Mouse (Mus musculus) adrenal gland, adult 18-20 months (tissue): ENCODE results near the gene Fth1. TPM values are rescaled to one million over a fixed set of nuclear protein-coding genes. Genes with fewer than 3 reads are reported as not detected.
"Not testable (repeated sequence)": the region's sequence is repeated elsewhere in the genome, so short reads cannot be mapped to it uniquely, and the experiment has no call there.

ENCODE experiments used
- DNase-seq, 2 experiments: peaks; one replicate each; pipeline ENCODE4 v3.0.0; 2021 to 2022; ENCODE audit warnings: low spot score in 2 of 2
- long read RNA-seq, 2 experiments: library from polyadenylated mRNA; stranded (forward); transcript quantifications; one replicate each; pipeline ENCODE4 v2.0.0; 2021
- total RNA-seq, 2 experiments: library from RNA; stranded (reverse); gene quantifications; 1 replicate in 1 of 2; 2 replicates in 1 of 2; pipeline ENCODE4 v1.2.3; 2021

Gene Fth1
- total RNA-seq, result 1,000 to 10,000 TPM; 3,118 to 4,182 TPM
- long read RNA-seq, experiment 1, transcript Fth1-201 (4 exons, 929 nt), result major isoform, 1,298 of 1,317 reads
- long read RNA-seq, experiment 1, partial matches to known transcripts, result 5 of 1,317 reads
- long read RNA-seq, experiment 1, other reads (novel, unspliced or antisense), result 13 of 1,317 reads
- long read RNA-seq, experiment 2, transcript Fth1-201 (4 exons, 929 nt), result major isoform, 3,285 of 3,348 reads
- long read RNA-seq, experiment 2, transcript Fth1-208 (3 exons, 2,062 nt), result minor isoform, 8 of 3,348 reads
- long read RNA-seq, experiment 2, partial matches to known transcripts, result 18 of 3,348 reads
- long read RNA-seq, experiment 2, other reads (novel, unspliced or antisense), result 34 of 3,348 reads

- no peak for DNase-seq
These were observed at the start of gene Fth1 for GRCm38 (mm10) chr19:9980258-9980657. Fth1 (plus strand) TSS chr19:9980598.

DNA sequence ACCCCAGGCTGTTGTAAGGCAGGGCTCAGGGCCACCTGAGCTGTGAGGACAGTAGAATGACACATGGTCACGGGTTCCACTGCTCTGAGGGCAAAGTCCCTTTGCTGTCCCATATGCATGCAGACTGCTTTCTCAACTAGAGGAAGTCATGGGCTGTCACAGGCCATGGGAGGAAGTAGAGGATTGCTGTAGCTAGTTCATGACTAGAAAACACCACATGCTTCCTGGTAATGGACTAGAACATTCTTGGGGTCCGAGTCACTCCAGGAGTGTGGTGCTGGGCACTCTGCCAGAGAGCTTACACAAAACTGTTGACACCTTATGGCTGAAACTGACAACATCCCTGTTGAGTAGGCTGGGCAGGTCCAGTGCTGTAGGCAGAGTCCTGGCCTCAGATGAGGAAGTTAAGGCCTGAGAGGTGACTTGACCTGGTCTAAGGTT is 49.2 kb upstream of the Fth1 start:
- DNase-seq, result not testable (repeated sequence)

DNA sequence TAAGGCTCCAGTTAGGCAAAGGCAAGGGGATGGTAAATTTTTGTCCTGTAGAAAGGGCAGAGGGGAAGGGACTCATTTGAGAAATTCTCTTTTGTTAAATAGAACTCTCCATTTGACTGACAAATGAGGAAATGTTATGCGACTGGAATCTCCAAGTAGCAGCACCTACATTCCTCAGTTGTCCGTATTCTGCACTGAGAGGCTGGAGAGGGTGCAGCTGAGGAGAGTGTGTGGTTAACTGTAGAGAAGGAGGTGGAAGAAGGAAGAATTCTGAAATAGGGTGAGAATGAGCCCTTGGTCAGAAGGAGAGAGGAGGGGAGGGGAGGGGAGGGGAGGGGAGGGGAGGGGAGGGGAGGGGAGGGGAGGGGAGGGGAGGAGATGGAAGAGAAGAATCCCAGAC is 46.5 kb upstream of the Fth1 start:
- DNase-seq, result no peak

DNA sequence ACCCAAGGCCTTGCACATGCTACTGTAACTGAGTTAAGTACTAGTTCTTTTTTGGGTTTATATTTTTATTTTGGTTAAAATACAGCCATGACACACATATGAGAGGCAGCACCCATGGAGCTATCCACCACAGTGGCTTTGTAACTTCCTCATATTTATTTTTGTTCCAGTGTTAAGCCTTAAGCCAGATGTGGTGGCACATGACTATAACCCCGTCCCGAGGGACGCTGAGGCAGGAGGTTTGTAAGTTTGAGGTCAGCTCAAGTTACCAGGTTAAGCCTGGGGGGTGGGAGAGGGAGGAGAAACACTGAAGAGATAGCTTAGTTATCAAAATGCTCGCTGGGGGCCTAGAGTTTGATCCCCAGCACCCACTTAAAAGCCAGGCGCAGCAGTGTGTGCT is 43.8 kb upstream of the Fth1 start:
- DNase-seq, result no peak

DNA sequence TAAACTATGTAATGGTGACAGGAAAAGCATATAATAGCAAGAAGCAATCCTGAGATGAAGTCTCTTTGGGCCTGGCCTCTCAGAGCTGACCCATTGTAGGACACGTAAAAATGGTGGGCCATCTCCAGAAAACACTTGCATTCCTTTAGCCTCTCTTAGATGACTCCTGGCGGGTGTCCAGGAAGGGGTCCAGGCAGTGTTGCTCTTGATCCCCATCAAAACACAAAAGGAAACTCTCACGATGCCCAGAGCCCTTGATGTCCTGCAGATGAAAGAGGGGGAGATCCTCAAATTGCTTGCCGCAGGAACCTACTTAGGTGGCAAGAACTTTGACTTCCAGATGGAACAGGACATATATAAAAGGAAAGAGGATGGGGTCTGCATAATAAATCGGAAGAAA is 43.0 kb upstream of the Fth1 start:
- no peak for DNase-seq

GRCm38 (mm10) chr19:9938156-9938823 is 42.1 kb upstream of the Fth1 start:
- no peak for DNase-seq

DNA sequence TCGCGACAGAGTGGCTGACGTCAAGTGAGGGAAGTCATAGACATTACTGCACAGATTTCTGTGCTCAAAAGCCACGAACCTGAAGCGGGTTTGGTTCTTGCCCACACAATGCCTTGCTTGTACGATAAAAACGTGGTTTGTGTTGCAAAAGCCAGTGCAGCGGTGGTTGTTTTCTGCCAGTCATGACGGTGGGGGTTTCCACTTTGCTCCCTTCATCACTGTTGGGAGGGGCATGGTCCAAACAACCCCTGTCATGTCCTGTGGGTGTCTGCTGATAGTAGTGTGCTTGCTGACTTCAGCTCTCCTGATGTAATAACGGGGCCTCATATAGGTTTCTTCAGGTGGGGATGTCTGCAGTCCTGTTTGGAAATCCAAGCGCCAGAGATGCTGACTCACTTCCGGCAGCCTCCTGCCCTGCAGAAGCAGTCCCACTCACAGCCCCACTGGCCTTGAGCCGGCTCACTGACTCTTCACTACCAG is 41.5 kb upstream of the Fth1 start:
- peak; percentile 43 to 49 for DNase-seq

- no peak for DNase-seq
These were observed 40.6 kb upstream of the Fth1 start for GRCm38 (mm10) chr19:9939841-9940240.

DNA sequence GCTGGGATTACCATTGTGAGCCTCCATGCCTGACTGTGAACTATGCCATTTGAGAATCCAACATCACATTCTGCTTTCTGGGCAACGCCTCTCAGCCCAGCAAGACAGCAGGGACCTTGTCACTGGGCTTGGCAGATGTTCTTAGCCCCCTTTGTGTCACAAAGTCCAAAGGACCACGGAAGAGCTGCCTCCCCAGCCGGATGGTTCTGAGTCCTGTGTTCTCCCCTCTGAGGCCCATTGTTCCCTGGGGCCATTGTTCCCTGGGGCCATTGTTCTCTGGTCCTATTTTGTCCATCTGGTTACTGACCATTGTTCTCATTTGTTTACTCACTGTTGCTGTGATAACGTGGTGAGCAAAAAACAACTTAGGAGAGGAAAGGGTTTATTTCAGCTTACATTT is 39.5 kb upstream of the Fth1 start:
- no peak for DNase-seq

GRCm38 (mm10) chr19:9941809-9942208 is 38.6 kb upstream of the Fth1 start:
- DNase-seq, result no peak

- no peak for DNase-seq
These were observed 37.6 kb upstream of the Fth1 start for GRCm38 (mm10) chr19:9942539-9943533.

GRCm38 (mm10) chr19:9945800-9946564 is 34.4 kb upstream of the Fth1 start:
- no peak for DNase-seq

- no peak for DNase-seq
These were observed 33.4 kb upstream of the Fth1 start for GRCm38 (mm10) chr19:9946986-9947385.

GRCm38 (mm10) chr19:9952390-9952789 is 28.0 kb upstream of the Fth1 start:
- DNase-seq, result no peak

- DNase-seq, result no peak
These were observed 27.5 kb upstream of the Fth1 start for GRCm38 (mm10) chr19:9952912-9953311.

DNA sequence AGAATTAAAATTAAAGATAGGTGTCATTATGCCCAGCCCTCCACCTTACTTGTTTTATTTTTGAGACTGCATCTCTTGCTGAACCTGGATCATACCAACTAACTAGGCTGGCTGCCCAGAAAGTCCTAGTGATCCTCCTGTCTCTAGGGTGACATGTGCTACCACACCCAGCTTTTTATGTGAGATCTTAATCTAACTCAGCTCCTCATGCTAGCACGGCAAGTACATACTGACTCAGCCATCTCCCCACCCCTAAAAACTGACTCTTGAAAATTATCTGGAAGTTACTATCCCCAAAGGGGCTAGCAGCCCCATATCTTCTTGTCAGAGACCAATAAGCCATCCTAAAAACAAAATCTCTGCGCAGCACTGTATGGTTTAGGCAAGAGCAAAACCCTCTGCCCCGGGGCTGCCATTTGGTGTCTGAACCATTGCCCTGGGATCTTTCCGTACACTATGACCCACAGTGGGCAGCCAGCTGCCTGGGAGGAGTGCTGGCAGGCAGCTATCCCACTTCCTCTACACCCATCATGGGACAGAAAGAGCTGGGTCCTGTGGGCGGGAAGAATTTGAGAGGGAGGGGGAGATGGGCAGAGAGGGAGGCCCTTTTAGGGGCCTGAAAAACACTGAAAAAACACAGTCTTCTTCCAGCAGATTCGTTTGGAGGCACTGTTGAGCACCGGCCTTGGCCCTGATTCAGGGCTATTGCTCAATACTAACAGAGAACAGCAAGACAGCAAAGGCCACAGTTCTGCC is 26.2 kb upstream of the Fth1 start:
- DNase-seq, result peak; percentile 69 to 77

GRCm38 (mm10) chr19:9954811-9955202 is 25.6 kb upstream of the Fth1 start:
- no peak for DNase-seq

- DNase-seq, result no peak
These were observed 25.0 kb upstream of the Fth1 start for GRCm38 (mm10) chr19:9955438-9955837.

DNA sequence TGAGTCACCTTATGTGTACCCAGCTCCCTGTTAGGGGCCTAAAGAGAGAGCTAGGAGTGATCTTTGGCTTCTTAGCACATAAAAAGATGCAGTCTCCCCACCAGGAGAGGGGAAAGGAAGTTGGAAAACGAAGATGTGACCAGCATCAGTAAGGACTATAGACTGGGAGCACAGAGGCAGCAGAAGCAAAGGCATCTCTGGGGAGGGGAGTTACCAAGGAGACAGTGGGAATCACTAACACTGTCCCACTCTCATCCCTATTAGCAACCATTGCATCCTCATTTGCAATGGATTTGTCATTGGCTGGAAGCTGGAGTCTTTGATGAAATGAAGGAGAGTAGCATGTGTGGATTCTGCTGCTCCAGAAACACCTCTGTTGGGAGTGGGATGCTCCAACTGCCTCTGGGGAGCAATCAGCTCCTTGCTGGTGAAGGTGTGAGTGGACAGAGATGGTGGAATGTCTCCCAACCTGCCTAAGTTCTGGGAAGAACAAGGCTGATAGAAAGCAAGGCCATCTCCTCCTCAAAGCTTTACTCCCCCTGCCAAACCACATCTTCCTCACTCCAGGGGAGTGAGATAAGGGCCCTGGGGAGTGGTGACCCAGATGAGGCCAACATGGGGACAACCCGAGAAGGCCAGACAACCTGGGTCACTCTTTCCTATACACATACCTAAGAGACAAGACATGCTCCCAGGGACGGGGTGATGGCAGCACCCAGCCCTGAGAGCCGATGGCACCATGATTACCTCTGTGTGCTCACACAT is 23.6 kb upstream of the Fth1 start:
- no peak for DNase-seq
